Mouse (Mus musculus) 3T3-L1 (cell line): ENCODE measurements around the gene Clic5.
A peak's percentile ranks its signal among the peaks of the same experiment; 100 is the strongest.

Source experiments
- DNase-seq: peaks from one replicate; pipeline ENCODE4 v3.0.0-alpha.2; 2015; ENCODE audit warnings: low read depth, low spot score

The Clic5 gene

DNA sequence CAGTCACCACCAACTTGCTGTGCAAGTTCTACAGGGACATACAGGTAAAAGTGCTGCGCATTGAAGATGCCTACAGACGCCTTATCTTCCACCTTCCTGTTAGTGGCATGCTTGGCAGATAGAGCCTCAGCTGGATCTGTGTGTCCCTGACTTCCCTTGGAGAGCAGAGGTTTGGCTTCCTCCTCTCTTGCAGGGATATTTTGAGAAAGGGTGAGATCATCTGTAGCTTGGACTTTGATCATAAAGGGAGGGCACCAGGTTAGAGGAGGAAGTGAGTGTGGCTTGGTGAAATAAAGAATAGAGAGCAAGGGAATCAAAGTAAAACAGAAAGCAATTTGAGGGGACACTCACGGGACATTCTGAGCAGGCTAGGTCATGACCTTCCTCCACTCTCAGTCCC, 4.6 kb downstream of the Clic5 start:
- DNase-seq: no peak

DNA sequence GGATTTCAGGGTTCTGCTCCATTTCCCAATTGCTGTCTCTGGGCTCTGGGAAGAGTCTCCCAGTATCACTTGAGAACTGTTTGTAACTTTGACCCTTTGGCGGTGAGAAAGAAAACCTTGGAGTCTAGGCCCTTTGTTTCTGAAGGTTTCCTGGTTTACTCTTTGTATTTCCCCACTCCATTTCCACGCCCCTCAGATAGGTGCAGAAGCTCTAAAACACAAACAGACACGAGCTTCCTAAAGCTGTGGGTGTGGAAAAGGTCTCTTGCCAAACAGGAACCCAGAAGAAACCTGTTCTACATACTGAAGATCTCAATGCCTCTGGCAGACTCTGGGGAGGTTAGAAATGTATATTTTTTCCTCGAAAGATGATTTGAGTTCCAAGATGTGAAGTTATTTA, 10.8 kb downstream of the Clic5 start:
- DNase-seq: no peak

DNA sequence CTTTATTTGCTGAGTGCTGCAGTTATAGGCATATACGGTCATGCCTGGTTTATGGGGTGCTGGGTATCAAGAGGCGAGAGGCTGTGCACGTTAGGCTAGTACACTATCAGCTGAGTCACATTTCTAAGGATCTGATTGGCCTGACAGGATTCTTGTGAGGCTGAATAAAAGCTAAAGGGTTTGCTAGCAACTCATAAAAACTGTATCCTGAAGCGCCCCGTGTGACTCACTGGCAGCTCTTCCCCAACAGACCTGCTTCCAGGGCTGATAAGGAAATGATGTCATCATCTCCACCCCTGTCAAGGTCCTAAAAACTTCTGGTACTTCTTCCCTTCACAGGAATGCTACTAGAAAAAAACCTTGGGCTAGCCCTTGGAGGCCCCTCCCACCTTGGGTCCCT, 14.6 kb downstream of the Clic5 start:
- peak; percentile 79 for DNase-seq

DNA sequence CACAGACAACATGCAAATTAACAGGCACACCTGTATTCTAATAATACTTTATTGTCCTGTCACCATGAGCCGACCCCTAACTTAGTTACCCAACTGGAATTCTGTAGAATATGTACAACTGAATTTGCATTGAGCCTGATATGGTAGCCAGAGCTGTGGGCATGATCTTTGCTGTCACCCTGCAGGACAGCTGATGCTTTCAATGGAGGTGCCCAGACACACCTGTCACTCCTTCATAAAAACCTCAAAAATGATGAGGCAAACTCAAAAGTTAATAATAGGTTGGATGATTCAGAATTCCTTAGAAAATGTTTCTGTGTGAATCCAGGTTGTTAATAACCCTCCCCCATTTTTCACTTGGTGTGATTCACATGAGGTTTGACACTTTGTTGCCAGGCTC, 16.4 kb downstream of the Clic5 start:
- DNase-seq: no peak

DNA sequence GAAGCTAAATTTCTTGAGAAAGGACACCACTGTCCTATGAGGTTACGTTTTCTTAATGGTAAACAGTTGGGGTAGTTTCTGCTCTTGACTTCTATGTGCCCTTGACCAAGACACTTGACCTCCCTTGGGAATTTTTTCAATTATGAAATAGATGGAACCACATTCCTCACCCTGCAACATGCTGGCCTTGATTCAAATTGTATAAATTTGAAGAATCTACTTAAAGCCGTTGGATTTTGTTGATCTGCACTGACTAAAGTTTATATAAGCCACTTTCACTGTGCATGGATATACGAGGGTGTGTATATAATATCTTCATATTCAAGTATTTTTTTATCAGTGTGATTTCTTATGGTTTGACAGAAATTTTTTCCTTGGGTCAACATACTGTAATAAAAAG, 17.2 kb downstream of the Clic5 start:
- DNase-seq: no peak

DNA sequence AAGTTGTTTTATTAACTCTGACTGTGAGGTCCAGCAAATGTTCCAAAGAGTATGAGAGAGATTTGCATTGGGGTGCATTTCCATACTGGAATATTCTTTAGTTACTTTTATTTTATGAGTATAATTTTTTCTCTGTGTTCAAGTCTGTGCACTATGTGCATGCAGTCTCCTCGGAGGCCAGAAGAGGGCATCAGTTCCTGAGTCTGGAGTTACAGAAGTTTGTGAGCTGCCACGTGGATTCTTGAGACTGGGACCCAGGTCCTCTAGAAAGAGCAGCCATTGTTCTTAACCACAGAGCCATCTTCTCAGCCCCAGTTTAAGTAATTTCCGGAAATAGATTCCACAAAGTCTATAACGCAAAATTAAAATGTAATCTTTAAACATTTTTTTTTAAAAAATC, 20.5 kb downstream of the Clic5 start:
- no peak for DNase-seq

DNA sequence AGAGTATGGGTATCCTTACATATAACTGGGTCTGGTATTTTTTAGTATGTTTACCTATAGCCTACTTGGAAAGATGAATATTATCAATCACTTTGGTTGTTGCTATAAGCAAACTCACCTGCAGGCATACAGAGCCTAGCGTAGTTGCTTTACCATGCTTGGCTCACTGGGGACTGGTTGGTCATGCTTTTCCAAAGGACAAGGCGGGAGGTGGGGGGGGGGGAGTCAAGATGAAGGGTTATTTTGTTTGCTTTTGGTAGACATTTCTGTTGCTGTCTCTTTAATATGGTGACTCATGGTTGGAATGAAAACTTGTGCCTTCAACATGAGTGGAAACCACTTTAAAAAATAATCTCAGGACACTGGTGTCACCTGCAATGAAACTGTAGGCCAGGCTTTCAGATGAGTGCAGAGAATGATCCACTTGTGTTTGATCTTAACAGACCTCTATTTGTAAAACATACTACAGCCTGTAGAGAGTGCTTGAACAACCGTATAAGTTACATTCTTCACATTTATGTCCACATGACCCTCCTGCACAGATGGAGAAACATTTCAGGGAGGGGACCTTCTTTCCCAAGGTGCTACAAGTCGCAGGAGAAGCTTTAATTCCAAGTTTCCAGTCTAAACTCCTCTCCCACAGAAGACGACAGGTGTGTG, 24.7 kb downstream of the Clic5 start:
- no peak for DNase-seq

DNA sequence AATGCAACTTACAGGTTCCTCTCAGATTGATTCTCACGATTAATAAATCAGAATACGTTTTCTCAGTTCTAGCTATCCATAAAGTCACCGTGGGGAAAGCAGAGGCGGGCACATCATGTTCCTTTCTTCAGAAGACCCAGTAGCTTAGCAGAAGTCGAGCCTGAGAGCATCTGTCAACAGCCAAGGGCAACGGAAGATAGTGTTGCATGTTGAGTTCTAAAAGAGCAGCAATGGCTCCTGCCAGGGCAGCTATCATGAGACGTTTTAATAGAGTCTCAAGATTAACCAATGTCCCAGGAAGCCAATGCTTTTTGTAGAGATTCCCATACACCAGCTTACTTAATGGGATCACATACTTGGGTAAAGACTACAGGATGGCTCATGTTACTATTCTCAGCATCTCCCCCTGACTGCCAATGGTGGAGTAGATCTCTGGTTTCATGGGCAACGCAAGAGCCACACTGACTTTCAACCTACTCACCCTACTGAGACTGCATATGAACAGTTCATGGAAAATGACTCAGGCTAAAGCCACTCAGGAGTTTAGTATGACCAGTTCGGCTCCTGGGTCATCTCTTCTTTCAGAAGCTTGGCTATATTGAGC, 26.9 kb downstream of the Clic5 start:
- DNase-seq: peak; percentile 23

DNA sequence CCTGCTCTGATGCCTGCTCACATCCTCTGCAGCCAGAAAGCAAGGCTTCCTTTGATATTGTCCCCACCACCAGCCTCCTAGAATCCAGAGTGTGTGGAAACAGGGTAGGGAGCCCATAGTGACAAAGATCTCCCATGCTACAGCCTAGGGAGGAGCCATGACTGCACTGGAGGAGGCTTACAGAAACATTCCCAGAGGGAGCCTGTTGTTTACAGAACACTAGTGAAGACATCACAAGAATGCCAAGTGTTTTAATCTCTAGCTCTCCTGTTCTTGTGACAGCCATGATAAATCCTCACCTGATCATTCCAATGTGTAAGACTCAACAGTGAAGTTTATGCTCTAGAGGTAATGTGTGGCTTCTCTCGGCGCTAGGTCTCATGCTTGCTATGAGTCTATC, 28.8 kb downstream of the Clic5 start:
- no peak for DNase-seq

DNA sequence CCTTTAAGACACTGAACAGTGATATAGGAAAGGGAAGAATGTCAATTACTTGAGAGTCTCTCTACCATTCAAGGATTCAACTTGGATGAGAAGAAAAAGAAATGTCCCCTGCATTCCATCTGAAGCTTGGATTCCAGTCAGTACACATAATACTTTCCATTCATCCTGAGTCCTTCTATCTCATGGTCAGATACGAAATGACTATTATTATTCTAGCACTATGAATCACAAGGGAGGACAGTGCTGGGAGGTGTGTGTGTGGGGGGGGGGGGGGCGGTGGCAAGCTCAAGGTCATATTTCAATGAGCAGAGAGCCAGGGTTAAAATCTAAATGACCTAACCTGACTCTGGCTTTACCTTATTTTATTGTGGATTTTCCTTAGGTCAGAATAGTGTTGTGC, 31.6 kb downstream of the Clic5 start:
- DNase-seq: peak; percentile 33

DNA sequence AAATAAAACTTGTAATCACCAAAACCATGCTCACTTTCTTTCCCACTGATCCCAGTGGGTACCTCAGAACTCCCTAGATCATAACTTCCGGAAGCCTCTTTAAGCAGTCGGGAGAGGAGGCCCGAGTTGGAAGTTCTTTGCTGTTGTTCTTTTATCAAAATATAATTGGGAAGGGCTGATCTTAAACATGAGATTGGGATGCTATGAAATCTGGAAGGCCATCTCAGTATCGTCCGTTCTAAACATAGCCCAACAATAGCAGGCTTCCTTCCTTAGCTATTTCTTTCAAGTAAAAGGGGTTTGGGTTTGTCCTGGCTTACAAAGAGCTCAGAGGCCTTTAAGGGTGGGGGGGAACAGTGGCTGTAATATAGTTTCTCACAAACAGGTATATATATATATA, 40.0 kb downstream of the Clic5 start:
- no peak for DNase-seq

DNA sequence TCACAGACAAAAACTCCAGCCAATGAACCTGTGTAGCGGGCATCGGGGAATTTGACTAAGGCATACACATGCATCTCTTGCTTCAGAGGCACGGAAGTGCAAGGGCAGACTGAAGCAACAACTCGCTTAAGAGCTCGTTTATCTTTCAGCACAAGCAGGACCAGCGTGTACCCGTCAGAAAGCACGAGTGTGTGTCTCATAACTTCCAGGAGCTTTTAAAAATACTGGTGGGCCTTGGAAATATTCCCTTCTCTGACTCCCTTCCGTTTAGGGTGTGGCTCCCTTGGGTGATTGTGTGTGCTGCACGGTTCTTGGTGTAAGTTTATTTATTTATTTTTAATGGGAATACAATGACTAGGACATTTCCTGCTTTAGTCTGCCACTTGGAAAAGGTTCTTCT, 41.7 kb downstream of the Clic5 start:
- DNase-seq: no peak

DNA sequence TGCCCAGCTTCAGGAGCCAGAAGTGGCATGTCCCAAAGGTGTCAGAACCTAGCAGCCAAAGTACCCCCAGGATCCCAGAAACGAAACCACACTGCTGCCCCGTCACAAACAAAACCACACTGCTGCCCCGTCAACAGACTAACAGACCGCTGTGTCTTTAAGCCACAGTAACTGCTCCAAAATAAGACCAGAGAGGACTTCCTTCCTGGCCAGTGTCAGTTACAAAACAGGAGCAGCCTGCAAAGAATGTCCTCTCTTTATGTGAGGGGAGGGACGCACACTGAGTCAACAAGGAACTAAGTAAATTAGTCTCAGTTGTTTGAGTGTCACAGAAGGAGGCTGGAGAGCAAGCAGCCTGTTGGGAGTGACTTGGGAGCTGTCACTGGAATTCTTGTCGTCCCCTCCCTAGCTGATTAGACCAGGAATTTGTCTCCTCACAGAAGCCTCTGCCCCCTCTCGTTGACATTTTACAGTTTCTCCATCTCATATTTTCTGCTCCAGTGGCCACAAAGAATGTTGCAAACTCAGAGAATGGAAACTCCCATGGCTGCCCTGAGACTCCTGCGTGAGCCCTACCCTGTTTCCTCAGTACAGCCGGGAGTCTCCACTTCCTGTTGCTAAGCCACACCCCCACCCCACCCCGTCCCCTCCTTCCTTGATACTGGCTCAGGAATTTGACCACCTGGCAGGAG, 50.8 kb downstream of the Clic5 start:
- peak; percentile 13 for DNase-seq

DNA sequence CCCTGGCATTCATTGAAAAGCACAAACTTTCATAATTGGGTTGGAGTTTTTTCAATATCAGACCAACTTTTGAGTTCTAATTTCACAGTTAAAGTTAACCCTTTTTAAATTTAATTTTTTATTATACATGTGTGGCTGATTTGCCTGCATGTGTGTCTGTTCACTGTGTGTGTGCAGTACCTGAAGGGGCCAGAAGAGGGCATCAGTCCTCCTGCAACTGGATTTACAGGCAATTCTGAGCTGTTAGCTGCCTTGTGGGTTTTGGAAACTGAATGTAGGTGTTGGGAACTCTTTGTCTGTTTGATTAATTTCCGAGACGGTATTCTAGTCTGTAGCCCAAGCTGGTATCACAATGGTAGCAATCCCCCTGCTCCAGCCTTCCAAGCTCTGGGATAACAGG, 52.4 kb downstream of the Clic5 start:
- DNase-seq: no peak

DNA sequence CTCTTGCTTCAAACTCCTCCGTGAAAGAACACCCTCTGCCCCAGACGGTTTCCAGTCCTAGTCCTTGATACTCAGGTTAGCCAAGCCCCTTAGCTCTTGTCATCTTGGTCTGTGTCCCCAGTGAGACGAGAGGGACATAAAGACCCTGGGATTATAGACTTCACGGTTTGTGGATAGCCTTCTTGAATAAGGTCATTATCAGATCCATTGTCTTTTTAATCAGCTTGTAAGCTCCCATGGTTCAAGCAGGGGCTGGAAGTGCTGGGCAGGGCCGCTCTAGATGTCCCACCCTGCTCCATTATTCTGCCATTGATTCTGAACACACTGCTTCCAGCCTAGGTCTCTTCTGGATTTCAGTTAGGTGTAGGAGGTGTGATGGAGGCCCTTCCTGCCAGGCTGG, 55.7 kb downstream of the Clic5 start:
- no peak for DNase-seq

DNA sequence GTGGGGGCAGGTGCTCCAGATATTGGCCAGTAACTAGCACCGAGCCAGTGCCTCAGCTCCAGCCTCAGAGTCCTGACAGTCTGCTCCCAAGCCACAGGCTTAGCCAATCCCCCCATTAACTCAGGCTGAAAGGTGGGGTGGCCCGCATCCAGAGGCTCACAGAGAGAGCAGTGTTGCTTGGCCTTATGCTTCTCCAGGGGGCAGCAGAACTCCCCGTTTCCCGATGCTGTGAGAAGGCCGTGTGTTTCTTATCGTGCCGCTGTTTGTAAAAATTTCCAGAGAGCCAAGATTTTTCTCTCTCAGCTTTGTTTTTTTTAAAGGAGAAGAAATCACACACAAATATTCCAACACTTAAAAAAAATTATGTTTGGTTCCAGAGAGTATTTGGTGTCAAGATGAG, 56.2 kb downstream of the Clic5 start:
- DNase-seq: no peak

DNA sequence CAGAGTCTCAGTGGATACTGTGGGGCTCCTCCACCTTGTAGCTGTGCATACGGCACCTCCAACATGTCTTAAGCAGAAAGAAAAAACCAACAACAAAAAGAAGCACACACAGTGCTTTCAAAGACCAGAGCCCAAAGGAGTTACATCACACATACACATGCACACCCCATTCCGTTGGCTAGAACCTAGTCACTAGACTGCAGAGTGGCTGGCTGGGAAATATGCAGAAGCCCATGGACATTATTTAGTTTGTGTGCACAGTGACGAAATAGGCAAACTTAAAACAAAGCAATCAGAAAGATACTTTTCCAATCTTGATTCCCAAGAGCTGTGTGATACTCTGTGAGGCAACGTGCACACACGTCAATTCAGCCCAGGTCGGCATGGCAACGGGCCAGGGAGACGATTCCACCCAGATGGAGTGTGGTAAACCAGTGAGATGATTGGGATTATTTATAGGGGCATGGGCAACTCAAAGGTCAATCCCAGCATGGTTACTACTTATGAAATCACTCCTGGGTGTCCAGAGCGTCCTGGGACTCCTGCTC, 57.8 kb downstream of the Clic5 start:
- no peak for DNase-seq

DNA sequence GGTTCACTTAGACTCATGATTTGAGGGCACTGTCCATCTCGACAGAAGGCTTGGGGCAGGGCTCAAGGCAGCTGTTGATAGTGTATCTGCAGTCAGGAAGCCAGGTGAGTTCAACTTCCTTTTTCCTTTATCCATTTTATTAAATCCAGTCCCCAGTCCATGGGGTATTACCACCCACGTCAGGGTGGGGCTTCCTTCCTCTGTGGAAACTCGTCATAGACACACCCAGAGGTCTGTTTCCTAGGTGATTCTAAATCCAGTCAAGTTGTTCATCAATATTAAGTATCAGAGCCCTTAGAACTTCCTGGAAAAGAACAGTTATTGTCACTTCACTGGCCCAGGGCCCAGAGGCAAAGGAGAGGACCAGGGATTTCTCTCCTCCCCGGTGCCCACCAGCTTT, 61.2 kb downstream of the Clic5 start:
- no peak for DNase-seq

DNA sequence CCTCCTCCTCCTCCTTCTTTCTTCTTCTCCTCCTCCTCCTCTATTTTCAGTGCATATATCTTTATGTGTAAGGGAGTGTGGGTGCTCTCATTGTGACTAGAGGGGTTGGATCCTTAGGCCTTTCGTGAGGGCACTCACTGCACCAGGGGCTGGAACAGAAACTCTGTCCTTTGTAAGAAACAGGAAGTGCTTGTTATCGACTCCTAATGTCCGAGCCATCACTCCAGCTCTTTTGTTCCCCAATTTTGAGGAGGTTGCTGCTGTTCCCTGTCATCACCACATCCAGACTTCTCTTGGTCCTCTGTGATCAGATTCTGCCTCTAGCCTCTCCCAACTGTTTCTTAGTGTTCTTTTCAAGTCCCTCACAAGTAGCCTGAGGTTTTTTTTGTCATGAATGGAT, 64.3 kb downstream of the Clic5 start:
- DNase-seq: no peak

DNA sequence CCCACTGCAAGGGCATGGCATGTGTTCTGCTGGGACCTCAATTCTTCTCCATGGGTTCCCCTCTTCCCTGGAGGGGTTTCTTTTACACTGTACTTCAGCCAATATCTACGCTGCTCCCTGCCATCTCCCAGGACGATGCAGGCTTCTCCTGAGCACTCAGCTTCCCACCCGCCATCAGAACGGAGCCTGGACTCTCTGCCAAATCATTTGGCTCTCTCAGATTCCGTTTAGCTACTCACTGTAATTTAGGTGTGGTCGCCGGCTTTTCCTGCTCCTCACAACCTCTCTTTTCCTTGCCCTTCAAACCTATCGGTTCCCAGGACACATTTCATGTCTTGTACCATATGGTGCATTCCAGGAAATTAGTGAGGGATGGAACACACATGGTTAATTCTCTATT, 66.3 kb downstream of the Clic5 start:
- DNase-seq: no peak

DNA sequence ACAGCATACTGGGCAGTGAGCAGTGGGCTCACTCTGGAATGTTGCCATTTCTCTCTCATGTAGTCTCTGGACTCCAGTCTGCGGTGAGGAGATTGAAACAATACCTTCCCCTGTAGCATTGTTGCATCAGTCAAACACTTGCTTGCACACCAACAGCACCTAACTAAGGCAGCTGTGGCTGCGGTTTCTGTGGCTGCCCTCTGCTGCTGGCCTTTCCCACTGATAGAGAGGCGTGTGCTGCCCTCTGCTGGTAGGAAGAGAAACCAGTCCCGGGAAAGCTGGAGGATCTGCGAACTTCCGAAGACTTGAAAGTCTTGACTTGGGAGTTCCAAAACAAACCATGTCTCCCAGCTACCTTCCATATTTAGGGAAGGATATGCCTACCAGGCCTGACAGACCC, 68.2 kb downstream of the Clic5 start:
- DNase-seq: peak; percentile 89

DNA sequence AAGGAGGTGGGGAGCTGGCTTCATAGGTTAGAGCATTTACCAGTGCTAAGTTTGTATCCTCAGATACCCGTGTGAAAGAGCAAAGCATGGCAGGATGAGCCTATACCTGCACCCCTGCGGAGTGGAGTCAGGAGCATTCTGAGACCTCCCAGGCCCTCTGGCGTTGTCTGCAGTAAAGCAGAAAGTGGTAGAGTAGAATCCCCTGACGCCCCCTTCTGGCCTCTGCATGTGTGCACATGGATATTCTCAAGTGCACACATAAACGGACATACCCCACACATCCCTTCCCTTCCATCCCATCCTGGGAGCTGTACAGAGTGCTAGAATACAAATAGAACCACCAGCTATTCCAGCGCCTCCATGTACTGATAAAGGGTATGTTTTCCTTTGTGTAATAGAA, 70.9 kb downstream of the Clic5 start:
- no peak for DNase-seq

DNA sequence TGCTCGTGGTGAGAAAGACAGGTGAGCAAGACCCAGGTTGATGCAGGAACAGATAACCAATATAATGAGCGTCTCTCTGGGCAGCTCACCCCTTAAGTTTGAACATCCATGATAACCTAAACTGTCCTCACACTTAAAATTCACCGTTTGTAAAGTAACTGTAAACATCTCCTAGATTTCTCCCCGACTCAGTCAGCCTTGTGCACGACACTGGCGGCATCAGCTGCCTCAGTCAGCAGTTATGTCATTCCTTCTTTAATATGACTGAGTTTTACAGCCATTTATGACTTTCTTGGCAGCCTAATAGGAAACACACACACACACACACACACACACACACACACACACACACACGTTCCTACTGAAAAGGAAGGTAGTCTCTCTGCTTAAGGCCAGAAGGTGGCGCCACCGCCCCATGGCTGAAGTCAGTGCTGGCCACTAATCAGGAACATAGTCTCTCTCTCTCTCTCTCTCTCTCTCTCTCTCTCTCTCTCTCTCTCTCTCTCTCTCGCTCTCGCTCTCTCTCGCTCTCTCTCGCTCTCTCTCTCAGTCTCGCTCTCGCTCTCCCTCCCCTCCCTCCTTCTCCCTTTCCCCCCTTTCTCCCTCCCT, 73.3 kb downstream of the Clic5 start:
- peak; percentile 88 for DNase-seq
